Mouse (Mus musculus): ENCODE data around the gene Xaf1.
A peak's percentile ranks its signal among the peaks of the same experiment; 100 is the strongest.
"Not testable (repeated sequence)": the region's sequence is repeated elsewhere in the genome, so short reads cannot be mapped to it uniquely, and the experiment has no call there.

Xaf1 gene

DNA sequence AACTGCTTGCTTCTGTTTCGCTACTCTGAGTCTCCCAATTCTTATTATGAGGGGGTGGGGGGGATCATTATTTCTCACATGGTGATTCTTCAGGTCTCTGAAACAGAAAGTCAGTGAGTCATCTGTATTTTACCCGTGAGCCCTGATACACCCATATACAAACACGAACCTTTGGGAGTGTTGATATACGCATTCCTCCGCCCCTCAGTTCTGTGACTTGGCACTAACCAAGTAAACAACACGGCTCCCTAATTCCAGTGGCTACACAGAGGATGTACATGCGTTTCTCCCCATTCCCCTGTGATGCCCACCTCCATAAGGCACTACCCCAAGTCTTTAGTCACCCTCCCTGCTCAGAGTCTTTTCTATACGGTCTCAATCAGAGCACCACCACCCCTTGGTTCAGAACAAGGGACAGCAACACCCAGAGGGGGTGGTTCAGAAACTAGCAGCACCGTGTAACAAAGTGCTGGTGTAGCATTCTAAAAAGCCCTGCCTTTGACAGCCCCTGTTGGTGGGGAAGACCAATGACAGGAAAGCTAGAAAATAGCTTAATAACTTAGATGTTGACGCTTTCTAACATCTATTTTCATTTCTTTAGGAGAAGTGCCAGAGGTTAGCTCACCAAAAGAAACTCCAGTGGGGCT lies 10.0 kb downstream of the Xaf1 start:
- no peak for DNase-seq (ENCODE audit: low spot score in 2 of 2)

DNA sequence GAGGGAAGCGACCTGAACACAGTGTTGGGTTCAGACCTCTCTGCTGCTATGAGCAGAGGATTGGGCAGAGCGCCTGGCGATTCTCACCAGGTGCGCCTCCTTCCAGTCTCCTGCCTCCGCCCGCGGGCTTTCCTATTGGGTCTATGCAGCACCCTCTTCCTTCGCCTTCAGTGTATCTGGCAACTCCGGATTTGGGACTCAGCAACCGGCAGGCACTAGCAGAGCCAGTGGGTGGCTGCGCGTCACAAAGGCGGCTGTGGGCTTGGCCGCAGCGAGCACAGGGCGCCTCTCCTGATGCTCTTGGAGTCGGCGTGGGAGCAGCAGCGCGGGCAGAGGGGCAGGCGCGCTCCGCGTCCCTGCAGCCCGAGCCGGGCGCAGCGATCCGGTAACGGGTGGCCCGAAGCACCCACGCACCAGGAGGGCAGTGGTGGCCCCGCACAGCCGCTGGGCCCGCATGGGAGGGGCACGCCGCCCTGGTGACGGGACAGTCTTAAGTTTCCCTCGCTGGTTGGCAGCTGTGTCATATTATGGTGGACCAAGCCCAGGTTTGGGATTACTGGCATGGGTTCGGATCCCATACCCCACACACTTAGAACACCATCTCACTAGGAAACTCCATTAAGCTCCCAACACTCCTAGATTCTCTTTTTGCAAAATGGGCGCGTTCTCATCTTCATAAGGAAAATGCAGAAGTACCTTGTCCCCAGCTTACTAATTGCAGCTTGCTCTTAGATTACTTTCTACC lies 12.9 kb downstream of the Xaf1 start, which contains the start of gene Fbxo39:
TSS of gene Fbxo39 (plus strand) at position 294 of the 745 bp plus-strand sequence.
- peak in 1 of 2 experiments; percentile 29 for DNase-seq (ENCODE audit: low spot score in 2 of 2)

DNA sequence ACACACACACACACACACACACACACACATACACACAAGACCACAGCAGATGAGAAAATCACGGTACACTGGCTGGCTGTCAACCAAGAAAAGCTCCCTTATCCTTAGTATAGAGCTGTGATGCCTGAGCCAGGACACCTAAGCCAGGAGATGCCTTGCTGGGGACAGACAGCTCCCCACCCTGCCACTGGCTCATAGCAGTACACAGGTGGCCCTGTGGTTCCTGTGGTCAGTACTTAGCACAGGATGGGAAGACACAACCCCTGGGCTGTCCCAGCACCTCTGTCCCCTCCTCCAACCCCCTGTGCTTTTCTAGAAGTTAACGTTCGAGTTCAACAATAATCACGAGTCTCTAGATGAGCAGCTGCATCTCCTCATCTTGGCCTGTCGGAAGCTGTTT lies 16.6 kb downstream of the Xaf1 start:
- no peak for DNase-seq (ENCODE audit: low spot score in 2 of 2)

DNA sequence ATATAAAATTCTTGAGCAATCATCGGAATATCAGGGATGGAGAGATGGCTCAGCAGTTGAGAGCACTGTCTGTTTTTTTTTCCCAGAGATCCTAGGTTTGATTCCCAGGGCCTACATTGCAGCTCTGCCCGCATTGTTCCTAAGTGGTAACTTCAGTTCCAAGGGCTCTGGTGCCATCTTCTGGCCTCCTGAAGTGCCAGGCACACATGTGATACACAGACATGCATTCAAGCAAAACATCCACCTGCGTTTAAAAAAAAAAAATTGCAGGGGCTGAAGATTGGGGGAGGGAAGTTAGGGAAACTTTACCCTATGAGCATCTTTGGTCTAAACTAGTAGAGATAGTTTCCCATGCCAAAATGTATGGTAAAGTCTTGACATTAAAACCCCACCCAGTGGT lies 23.0 kb downstream of the Xaf1 start:
- no peak for DNase-seq (ENCODE audit: low spot score in 2 of 2)

DNA sequence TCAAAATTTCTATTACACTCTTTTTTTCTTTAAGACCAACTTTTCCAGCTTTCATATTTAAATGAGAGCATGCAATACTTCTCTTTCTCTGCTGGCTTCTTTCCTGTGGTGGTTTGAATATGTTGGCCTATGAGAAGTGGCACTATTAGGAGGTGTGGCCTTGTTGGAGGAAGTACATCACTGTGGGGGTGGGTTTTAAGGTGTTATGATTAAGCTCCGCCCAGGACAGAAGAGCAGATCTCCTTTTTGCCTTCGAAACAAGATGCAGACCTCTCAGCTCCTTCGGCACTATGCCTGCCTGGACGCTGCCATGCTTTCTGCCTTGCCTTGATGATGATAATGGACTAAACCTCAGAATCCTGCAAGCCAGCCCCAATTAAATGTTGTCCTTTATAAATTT lies 24.3 kb downstream of the Xaf1 start:
- DNase-seq (ENCODE audit: low spot score in 2 of 2), result no peak

DNA sequence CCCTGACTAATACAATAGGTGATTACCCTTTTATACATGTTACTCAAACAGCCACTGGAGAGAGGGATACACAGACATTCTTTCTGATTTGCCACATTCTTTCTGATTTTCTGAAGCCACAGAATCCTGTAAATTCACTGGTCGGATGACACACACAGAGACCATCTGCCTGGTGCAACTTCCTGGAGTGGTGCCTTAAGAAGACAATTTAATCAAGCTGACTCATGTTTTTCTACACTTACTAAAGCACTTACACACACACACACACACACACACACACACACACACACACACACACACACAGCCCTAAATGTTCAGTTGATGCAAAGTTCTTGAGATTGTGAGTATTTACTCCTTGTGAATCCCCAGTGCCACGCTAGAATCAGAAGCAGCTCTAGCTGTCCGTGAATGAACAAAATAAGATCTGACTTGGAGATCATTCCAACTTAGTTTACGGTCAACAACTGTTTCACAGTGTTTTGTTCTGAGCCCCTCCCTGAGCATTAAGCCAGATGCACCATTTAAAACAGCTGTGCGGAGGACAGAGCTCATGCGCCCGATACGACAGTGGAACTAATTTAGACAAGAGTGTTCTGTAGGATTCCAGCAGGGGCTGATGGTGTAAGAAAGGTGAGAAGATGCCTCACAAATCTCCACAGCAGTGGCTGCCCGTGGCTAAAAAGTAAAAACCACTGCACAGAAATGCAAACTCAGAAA lies 31.7 kb downstream of the Xaf1 start:
- no peak for DNase-seq (ENCODE audit: low spot score in 2 of 2)

DNA sequence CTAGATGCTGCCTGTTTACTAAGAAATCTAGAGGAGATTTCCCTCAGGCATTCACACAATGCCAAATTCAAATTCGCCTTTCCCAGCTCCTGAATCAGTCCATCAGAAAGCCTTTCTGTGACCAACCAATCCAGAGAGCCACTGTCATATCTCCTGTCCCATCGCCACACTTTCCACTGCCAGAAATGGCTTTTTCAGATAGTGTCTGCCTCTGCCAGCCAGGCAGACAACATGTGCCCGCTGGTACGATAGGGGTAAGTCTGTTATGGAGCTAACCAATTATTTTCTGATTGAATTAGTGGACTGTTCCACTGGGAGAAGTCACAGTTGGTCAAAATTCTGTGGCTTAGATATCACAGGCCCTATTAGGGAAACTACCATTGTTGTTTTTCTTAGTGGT lies 33.2 kb downstream of the Xaf1 start:
- DNase-seq (ENCODE audit: low spot score in 2 of 2), result no peak

DNA sequence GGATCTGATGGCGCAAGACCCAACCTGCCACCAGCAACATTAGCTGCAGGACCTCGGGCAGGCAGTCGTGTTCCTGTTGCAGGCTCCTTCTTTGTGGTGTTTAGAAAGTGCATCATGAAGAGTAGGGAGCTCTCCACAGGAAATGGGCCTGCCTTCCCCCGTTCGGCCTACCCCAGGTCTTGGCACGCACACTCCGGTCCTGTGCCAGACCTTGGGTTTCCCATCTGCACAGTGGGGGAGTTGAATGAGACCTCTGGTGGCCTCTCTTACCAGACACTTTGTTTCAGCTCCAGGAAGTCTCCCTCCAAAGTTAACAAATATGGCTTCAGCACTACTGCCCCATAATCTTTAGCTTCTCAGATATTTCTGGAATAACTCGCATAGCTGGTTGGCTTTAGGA lies 35.3 kb downstream of the Xaf1 start:
- no peak for DNase-seq (ENCODE audit: low spot score in 2 of 2)

DNA sequence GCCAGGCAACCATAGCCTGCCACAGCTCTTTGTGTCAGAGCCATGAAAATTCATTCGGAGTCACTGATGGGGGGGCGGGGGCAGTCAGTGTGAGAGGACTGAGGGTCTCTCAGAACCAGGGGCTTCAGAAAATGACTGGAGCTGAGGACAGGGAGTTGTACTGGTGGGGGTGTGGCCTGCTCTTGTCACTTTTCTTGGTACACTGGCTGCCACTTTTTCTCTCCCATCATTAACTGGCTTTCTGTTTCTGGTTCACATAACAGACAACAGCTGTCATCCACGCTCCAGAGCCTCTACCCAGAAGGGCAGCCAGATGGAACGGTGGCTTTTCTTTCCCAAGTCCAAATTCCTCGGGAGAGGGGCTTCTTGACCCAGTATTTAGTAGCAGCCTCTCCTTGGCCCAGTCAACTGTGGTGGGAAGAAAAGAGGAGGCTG lies 37.0 kb downstream of the Xaf1 start:
- no peak for DNase-seq (ENCODE audit: low spot score in 2 of 2)

DNA sequence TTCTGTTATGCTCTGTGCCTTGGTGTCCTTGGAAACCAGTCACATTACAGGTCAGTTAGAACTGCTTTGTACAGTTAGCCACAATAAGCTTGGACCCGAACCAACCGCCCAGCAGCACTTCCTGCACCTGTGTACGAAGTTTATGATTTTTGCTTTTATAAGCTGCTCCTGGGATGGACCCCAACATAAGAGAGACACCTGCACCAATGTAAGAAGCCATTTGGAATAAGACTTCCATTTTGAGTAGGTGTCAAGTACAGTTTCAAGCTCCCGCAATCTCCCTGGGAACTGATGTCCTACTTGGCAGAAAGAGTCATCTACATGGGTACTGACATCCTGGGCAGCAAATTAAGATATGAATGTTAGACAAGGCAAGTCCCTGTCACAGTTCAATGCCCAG lies 38.3 kb downstream of the Xaf1 start:
- DNase-seq (ENCODE audit: low spot score in 2 of 2), result no peak

DNA sequence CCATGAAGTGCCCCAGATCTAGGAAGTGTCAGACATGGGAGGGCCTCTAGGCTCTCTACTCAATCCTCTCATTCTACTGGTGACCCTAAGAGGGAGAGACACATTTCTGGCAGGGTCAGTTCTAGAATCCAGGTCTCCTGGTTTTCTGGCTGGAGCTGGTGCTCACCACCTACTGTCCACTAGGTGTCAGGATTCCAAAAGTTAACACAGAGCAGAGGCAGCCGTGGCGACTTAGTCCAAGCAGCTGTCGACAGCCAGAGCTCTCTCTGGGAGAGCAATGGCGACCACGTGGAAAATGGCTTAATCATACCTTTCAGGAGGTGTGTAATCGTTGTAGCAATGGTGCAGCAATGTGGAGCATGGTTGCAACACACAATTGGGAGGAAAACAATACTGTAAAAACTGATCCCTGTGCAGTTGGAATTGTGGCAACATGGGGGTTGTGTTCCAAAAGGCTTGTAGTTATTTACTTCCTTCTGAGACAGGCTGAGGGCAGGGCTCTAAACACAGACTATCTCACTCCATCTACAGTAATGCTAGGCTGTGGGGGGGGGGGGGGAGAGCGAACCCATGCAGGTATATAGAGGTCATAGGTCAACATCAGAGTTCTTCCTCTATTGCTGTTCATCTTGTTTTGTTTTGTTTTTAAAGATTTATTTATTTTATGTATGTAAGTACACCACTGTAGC lies 41.3 kb downstream of the Xaf1 start:
- peak; percentile 47 to 65 for DNase-seq (ENCODE audit: low spot score in 2 of 2)

DNA sequence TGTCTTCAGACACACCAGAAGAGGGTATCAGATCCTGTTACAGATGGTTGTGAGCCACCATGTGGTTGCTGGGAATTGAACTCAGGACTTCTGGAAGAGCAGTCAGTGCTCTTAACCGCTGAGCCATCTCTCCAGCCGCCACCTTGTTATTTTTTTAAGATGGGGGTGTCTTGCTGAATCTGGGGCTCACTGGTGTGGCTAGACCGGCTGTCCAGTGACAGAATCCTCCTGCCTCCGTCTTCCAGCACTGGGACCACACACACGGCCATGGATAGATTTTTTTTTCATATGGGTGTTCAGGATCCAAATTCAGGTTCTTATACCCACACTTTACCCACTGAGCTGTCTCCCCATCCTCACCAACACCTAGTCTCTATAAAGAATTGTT lies 41.8 kb downstream of the Xaf1 start:
- DNase-seq (ENCODE audit: low spot score in 2 of 2), result not testable (repeated sequence)

DNA sequence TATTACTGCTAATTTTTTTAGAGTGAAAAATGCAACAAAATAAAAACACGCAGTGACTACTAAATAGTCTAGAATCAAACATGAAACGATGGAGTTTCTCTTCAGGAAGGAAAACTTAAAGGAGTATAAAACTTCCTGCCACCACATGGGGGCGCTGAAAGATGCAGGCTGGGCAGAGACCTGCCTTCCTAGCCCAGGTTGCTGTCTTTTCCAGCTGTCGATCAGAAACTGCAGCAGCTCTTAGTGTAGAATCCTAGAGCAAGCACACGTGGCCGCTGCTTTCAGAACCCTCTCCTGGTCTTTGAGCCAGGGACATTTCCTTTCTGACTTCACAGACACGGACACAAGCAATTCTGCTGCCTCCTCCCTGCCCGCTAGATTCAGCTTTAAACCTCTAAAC lies 42.5 kb downstream of the Xaf1 start:
- DNase-seq (ENCODE audit: low spot score in 2 of 2), result peak in 1 of 2 experiments; percentile 45

DNA sequence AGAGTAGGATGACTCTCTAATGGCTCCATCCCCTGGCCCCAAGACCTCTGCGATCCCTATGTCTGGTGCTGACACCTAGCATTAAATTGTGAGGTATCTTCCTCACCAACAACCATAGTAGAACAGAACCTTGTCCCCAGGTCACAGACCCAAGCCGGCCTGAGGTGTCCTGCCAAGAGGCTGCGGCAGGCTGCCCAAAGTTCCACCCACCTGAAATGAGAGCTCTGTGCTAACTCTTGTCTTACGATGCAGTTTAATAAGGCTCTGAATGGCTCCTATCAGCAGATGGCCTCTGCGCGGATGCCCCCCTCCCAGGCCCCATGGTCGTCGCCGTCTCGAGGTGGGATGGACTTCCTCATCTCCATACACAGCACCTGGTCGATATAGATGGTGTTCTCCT lies 43.1 kb downstream of the Xaf1 start:
- DNase-seq (ENCODE audit: low spot score in 2 of 2), result no peak

DNA sequence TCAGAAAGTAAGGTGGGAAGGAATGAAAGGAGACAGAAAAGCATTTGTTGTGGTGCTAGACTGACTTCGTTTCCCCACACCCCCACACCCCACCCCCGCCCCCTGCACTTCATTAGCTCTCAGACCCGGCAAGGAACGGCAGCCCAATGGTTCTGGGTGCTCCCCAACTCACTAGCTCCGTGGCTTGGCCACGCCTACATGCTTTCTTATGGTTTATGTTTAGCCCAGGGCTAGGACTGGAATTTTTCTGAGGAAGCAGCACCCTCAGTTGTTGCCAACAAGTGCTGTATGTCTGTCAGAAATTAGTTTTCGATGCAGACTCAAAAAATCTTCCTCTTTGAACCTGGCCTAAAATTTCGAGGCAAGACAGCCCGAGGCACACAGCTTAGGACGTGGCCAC lies 47.1 kb downstream of the Xaf1 start:
- no peak for DNase-seq (ENCODE audit: low spot score in 2 of 2)

DNA sequence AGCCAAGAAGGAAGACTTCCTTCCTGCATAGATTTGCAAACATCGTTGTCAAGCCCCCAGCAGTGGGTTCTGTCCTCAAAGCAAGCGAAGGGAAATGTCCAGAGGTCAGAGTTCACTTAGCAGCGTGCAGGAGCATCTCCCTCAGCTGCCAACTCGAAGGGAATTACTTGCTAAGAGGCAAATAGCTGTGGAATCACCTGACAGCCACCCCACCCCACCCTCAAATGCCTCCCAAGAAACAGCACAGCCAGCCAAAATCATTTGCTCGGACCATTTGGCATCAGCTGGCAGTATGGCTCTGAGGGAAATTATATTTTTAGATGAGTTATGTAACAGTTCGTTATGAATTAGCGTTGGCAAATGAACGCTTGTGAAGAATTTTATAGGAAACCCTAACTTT lies 47.6 kb downstream of the Xaf1 start:
- DNase-seq (ENCODE audit: low spot score in 2 of 2), result no peak

DNA sequence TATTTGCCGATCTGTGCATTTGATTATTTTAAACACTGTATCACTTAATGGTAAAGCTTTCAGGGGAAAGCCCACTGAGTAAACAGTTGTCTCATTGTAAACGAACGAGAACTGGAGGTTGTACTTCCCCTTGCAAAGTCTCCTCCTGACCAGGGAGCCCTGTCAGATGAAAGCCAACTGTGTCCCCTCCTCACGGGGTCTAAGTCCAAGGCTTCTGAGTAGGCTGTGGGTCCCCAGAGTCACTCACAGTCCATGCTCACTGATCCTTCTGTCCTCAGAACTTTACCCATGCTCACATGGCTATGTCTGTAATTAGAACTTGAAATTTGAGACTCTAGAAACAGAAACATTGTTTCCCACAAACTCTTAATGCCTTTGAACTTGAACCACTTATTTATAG lies 48.2 kb downstream of the Xaf1 start:
- DNase-seq (ENCODE audit: low spot score in 2 of 2), result no peak

DNA sequence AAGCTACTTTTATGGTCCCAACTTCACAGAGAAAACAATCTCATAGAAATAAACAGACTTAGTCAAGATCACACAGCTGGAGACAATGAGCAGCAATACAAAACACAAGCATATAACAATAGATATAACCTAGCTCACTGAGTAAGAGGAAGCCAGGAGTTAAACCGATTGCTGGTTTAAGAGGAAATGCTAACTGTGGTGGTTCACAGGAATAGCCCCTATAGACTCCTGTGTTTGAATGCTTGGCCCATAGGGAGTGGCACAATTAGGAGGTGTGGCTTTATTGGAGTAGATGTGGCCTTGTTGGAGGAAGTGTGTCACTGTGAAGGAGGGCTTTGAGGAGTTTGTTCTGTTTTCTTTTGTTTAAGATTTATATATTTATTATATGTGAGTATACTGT lies 50.8 kb downstream of the Xaf1 start:
- DNase-seq (ENCODE audit: low spot score in 2 of 2), result no peak

DNA sequence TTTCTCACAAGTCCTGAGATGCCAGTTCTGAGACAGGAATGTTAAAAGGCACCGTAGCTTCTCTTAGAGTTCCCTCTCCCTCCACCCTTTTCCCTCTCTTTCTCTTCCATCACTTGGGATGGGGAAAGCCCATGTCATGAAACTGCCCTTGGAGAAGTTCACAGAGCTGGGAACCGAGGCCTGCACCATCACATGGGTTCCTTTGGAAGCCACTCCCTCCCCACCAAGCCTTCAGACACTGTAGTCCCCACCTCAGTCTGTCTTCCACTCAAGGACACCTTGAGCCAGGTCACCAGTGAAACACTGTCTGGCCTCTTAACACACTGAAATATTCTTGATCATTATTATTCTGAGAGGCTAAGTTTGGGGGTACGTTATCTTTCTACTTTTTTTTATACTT lies 51.8 kb downstream of the Xaf1 start:
- DNase-seq (ENCODE audit: low spot score in 2 of 2), result no peak

DNA sequence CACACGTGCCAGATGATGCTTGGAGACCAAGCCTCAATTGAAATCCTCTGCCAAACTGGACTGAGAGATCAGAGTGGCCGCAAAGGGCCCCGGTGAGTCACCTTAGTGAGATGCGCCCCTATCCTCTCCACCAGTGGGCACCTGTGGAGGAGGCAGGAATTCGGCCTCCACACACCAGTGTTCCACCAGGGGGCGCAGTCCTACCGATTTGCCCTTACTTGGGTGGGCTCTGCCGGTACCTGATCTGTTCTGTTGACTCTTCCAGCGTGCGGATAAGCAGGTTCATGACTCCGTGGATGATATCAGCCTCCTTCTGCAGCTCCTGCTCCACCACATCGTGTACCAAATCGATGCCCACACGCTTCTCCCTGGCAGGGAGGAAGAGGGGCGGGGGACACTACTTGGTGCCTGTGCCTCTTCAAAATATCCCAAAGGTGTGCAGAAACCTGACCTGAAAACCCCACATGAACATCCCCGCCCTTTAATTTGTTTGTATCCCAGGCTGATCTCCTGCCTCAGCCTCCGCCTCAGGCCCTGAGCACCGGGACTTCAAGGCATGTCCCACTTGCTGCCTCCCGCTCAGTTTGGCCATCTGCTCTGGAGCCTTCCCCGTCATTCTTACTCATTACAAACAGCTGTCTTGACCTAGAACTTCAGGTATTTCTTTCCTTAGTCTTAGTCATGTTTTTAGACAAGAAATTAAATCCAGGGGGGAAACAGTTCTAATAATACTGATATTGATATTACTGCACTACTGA lies 53.7 kb downstream of the Xaf1 start:
- DNase-seq (ENCODE audit: low spot score in 2 of 2), result peak in 1 of 2 experiments; percentile 36
